Mouse (Mus musculus) limb, embryonic 14.5 days (tissue): Measurements from ENCODE around the gene Ralgapa1. TPM values are rescaled to one million over a fixed set of nuclear protein-coding genes. Genes with fewer than 3 reads are reported as not detected.

Experiments used
- ATAC-seq: fragments of 200-750 bp; cut with Nextera tagmentation; 2 replicates; pipeline ENCODE4 v1.8.0; 2017; ENCODE audit warnings: low read depth, moderate number of reproducible peaks, moderate TSS enrichment; ENCODE audit not compliant: low FRiP score
- DNase-seq: peaks from one replicate; pipeline ENCODE4 v3.0.0-alpha.2; 2015; ENCODE audit warnings: low spot score
- H3K27ac ChIP-seq: fragments of 300-500 bp; sonication (generic); replicated peaks from 2 replicates; pipeline ENCODE4 v1.5.1; 2014; ENCODE audit warnings: low read depth, mild to moderate bottlenecking, low read length, moderate library complexity, mixed read lengths
- H3K27me3 ChIP-seq: fragments of 300-500 bp; sonication (generic); 2 replicates; pipeline ENCODE4 v1.6.1; 2014; ENCODE audit warnings: low read length, mixed read lengths; ENCODE audit not compliant: control insufficient read depth, insufficient read depth
- H3K36me3 ChIP-seq: fragments of 300-500 bp; sonication (generic); 2 replicates; pipeline ENCODE4 v1.6.1; 2014; ENCODE audit warnings: mild to moderate bottlenecking, low read length, moderate library complexity, mixed read lengths; ENCODE audit not compliant: control insufficient read depth, insufficient read depth
- H3K4me1 ChIP-seq: fragments of 300-500 bp; sonication (generic); 2 replicates; pipeline ENCODE4 v1.6.1; 2014; ENCODE audit warnings: antibody characterized with exemption, low read length, mixed read lengths; ENCODE audit not compliant: control insufficient read depth, insufficient read depth
- H3K4me2 ChIP-seq: fragments of 300-500 bp; sonication (generic); replicated peaks from 2 replicates; pipeline ENCODE4 v1.6.1; 2014; ENCODE audit warnings: low read depth, mild to moderate bottlenecking, low read length, moderate library complexity; ENCODE audit not compliant: severe bottlenecking
- H3K4me3 ChIP-seq: fragments of 300-500 bp; sonication (generic); replicated peaks from 2 replicates; pipeline ENCODE4 v1.5.1; 2014; ENCODE audit warnings: low read length
- H3K9ac ChIP-seq: fragments of 300-500 bp; sonication (generic); 2 replicates; pipeline ENCODE4 v1.6.1; 2014; ENCODE audit warnings: mild to moderate bottlenecking, low read depth, low read length, moderate library complexity; ENCODE audit not compliant: severe bottlenecking
- H3K9me3 ChIP-seq: fragments of 300-500 bp; sonication (generic); 2 replicates; pipeline ENCODE4 v1.6.1; 2016; ENCODE audit warnings: low read length; ENCODE audit not compliant: control insufficient read depth
- POLR2A ChIP-seq: fragments of 200-500 bp; IDR thresholded peaks from 2 replicates; pipeline ENCODE4 v1.8.0; 2012; ENCODE audit warnings: inconsistent platforms, mild to moderate bottlenecking, moderate library complexity, borderline replicate concordance; ENCODE audit not compliant: insufficient read depth, insufficient read length; ENCODE audit errors: extremely low read depth
- WGBS: fragments of 180-500 bp; shearing (Covaris S2); extraction: QIAGEN DNeasy Blood & Tissue Kit; methylation state at CpG from one replicate; pipeline ENCODE4 v1.1.7; 2014; 5-methylcytosine and 5-hydroxymethylcytosine counted together
- polyA plus RNA-seq, 2 experiments: library from polyadenylated mRNA; depleted of rRNA in 1 of 2; stranded (reverse) in 1 of 2; unstranded in 1 of 2; fragments of >200 nt; fragmentation: Nextera tagmentation in 1 of 2; extraction: Ambion mirVana in 1 of 2; gene quantifications; 2 replicates each; pipeline versions ENCODE4 v1.2.1 to v1.2.3; 2012 to 2014

The Ralgapa1 gene
- polyA plus RNA-seq, 2 experiments: 23.7 to 58.3 TPM

DNA sequence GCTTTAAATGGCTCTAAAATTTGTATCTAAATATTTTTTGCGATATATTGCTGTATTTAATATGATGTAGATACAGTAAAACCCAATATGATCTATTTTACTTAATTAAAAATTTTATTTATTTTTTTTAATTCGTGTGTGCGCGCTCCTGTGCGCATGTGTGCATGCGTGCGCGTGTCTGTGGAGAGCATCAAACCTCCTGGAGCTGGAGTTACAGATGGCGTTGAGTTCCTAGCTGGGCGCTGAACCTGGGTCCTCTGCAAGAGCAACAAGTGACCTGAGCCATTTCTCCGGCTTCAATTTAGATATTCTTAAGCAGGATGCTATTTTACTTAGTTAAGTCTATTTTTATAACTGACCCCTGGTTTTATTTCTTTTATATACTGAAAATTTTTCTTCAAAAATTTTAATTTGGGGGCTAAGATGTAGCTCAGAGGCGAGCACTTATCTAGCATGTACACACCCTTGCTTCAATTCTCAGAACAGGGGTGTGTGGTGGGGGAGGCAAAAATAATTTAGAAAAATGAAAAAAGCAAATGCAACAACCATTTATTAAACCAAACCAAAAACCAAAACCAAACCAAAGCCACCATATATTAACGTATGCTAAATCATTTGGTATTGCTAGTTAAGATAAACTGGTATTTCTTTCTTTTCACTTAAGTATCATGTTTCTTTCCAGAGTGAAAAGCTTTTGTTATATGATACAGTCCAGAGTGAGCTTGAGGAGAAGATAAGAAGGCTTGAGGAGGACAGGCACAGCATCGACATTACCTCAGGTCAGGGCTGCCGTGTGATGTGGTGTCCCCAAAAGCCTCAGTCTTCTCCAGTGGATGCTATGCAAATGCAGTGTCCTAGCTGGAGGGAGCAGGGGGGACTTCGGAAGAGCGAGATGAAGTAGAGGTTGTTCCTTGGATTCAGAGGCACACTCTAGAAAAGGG is 38.7 kb upstream of the Ralgapa1 start:
- DNase-seq (no peak), ATAC-seq (no peak)
- Histone ChIP-seq H3K4me3 (no peak overlapping the region), H3K4me1 (no peaks in the 10 kb centered on the region), H3K9ac (no peak overlapping the region), H3K36me3 (peaks cover 53% of the 10 kb centered on the region), H3K27me3 (no peaks in the 10 kb centered on the region), H3K9me3 (peaks cover 9% of the 10 kb centered on the region; the same call in 1 of the 2 replicates), H3K27ac (no peak overlapping the region), H3K4me2 (no peak overlapping the region)
- WGBS: 93% methylated on average over 17 of the region's 17 CpGs
- TF ChIP-seq POLR2A: no peak

DNA sequence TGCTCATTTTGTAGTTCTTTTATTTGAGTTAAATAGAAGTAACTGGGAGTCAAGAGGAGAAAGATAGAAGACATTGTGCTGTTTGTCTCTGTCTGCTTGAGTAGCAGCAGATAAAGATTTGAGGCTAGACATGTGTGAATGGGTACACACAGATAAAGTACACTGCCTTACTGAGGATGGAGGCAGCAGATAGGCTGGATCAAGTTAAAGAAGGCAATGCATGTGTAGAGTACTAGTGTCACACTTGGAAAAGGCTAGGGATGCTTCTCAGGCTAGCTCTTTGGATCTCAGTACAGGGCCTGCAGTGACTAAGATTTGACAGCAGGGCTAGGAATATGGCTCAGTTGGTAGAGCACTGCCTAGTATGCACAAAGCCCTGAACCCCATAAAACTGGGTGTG is 29.7 kb upstream of the Ralgapa1 start:
- Histone ChIP-seq H3K4me1 (no peaks in the 10 kb centered on the region), H3K27ac (no peak overlapping the region), H3K4me2 (no peak overlapping the region), H3K36me3 (peaks cover 56% of the 10 kb centered on the region), H3K9me3 (peaks cover 5% of the 10 kb centered on the region; the same call in 1 of the 2 replicates), H3K27me3 (no peaks in the 10 kb centered on the region), H3K9ac (no peak overlapping the region), H3K4me3 (no peak overlapping the region)
- ATAC-seq: no peak
- no peak for DNase-seq
- no peak for TF ChIP-seq POLR2A

- Histone ChIP-seq H3K27ac (no peak overlapping the region), H3K4me3 (no peak overlapping the region), H3K4me2 (no peak overlapping the region), H3K9me3 (0 out of 2 replicates have a peak, but pooled peaks cover 3% of the 10 kb centered on the region), H3K9ac (no peak overlapping the region), H3K4me1 (no peaks in the 10 kb centered on the region), H3K27me3 (no peaks in the 10 kb centered on the region), H3K36me3 (peaks cover 45% of the 10 kb centered on the region)
- no peak for TF ChIP-seq POLR2A
- DNase-seq: no peak
- no peak for ATAC-seq
- 92% methylated on average over 4 of the region's 4 CpGs for WGBS
Measured at GRCm38 (mm10) chr12:55847851-55848250, 26.9 kb upstream of the Ralgapa1 start.

- no peaks in the 10 kb centered on the region for H3K4me1 ChIP-seq
- H3K27ac ChIP-seq: no peak overlapping the region
- no peak for ATAC-seq
- WGBS: 67% methylated on average over 1 of the region's 1 CpGs
- TF ChIP-seq POLR2A: no peak
- H3K9me3 ChIP-seq: 0 out of 2 replicates have a peak, but pooled peaks cover 3% of the 10 kb centered on the region
- peaks cover 50% of the 10 kb centered on the region for H3K36me3 ChIP-seq
- DNase-seq: no peak
- no peak overlapping the region for H3K9ac ChIP-seq
- no peak overlapping the region for H3K4me2 ChIP-seq
- no peak overlapping the region for H3K4me3 ChIP-seq
- H3K27me3 ChIP-seq: no peaks in the 10 kb centered on the region
Measured at GRCm38 (mm10) chr12:55846741-55847140, 25.8 kb upstream of the Ralgapa1 start.

- H3K4me1 ChIP-seq: peaks cover 8% of the 10 kb centered on the region
- WGBS: 86% methylated on average over 3 of the region's 3 CpGs
Measured at GRCm38 (mm10) chr12:55837495-55837894, 16.5 kb upstream of the Ralgapa1 start.

More at GRCm38 (mm10) chr12:55837495-55837894, 16.5 kb upstream of the Ralgapa1 start:
- peak overlapping the region; percentile 77 for H3K4me2 ChIP-seq
- peak overlapping the region; percentile 85; the same call in 1 of the 2 replicates for H3K4me3 ChIP-seq
- H3K36me3 ChIP-seq: peaks cover 19% of the 10 kb centered on the region
- no peak overlapping the region for H3K27ac ChIP-seq
- H3K9me3 ChIP-seq: no peaks in the 10 kb centered on the region
- no peaks in the 10 kb centered on the region for H3K27me3 ChIP-seq
- no peak for TF ChIP-seq POLR2A
- DNase-seq: no peak
- peak overlapping the region; percentile 80; the same call in 1 of the 2 replicates for H3K9ac ChIP-seq
- ATAC-seq: no peak
